Mouse (Mus musculus) hindbrain, embryonic 16.5 days (tissue): Measurements from ENCODE around the gene Cnga2. TPM values are rescaled to one million over a fixed set of nuclear protein-coding genes. Genes with fewer than 3 reads are reported as not detected.
"Not testable (repeated sequence)": the region's sequence is repeated elsewhere in the genome, so short reads cannot be mapped to it uniquely, and the experiment has no call there.

Experiments
- ATAC-seq: fragments of 200-750 bp; cut with Nextera tagmentation; 2 replicates; pipeline ENCODE4 v1.8.0; 2017; ENCODE audit warnings: moderate TSS enrichment, moderate library complexity
- H3K27ac ChIP-seq: fragments of 300-500 bp; sonication (generic); 2 replicates; pipeline ENCODE4 v1.5.1; 2014; ENCODE audit warnings: low read depth, mild to moderate bottlenecking, control low read depth, low read length, moderate library complexity
- H3K27me3 ChIP-seq: fragments of 300-500 bp; sonication (generic); replicated peaks from 2 replicates; pipeline ENCODE4 v1.6.1; 2014; ENCODE audit warnings: low read length; ENCODE audit not compliant: control insufficient read depth, insufficient read depth
- H3K36me3 ChIP-seq: fragments of 300-500 bp; sonication (generic); 2 replicates; pipeline ENCODE4 v1.6.1; 2014; ENCODE audit warnings: mild to moderate bottlenecking, low read length, moderate library complexity, mixed read lengths; ENCODE audit not compliant: control insufficient read depth, insufficient read depth
- H3K4me1 ChIP-seq: fragments of 300-500 bp; sonication (generic); 2 replicates; pipeline ENCODE4 v1.6.1; 2014; ENCODE audit warnings: low read depth, low read length; ENCODE audit not compliant: control insufficient read depth, insufficient read depth
- H3K4me2 ChIP-seq: fragments of 300-500 bp; sonication (generic); 2 replicates; pipeline ENCODE4 v1.6.1; 2014; ENCODE audit warnings: mild to moderate bottlenecking, low read length, control low read depth, moderate library complexity
- H3K4me3 ChIP-seq: fragments of 300-500 bp; sonication (generic); 2 replicates; pipeline ENCODE4 v1.5.1; 2014; ENCODE audit warnings: mild to moderate bottlenecking, low read length, control low read depth, moderate library complexity
- H3K9ac ChIP-seq: fragments of 300-500 bp; sonication (generic); 2 replicates; pipeline ENCODE4 v1.6.1; 2014; ENCODE audit warnings: low read depth, mild to moderate bottlenecking, control low read depth, low read length, moderate library complexity
- H3K9me3 ChIP-seq: fragments of 300-500 bp; sonication (generic); 2 replicates; pipeline ENCODE4 v1.6.1; 2014; ENCODE audit warnings: mild to moderate bottlenecking, low read length, moderate library complexity; ENCODE audit not compliant: control insufficient read depth
- WGBS: fragments of 180-500 bp; shearing (Covaris S2); extraction: QIAGEN DNeasy Blood & Tissue Kit; methylation state at CpG from one replicate; pipeline ENCODE4 v1.1.7; 2014; 5-methylcytosine and 5-hydroxymethylcytosine counted together
- polyA plus RNA-seq: library from polyadenylated mRNA; unstranded; fragments of >200 nt; fragmentation: Nextera tagmentation; extraction: Ambion mirVana; gene quantifications from 2 replicates; pipeline ENCODE4 v1.2.1, GENCODE M21; 2015

Cnga2 gene
- polyA plus RNA-seq, 1 experiment from 2014 or later = 0.19 TPM

DNA sequence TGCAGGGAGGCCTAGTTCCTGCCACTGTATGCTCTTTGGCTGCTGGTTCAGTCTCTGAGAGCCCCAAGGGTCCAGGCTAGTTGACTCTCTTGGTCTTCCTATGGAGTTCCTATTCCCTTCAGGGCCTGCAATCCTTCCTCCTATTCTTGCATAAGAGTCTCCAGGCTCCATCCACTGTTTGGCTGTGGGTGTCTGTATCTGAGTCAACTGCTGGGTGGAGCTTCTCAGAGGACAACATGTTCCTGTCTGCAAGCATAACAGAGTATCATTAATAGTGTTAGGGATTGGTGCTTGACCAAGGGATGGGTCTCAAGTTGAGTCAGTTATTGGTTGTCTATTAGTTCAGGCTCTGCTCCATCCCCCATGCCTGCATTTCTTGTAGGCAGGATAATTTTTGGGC lies 14.0 kb upstream of the Cnga2 start:
- not testable (repeated sequence) for H3K9me3 ChIP-seq, H3K4me2 ChIP-seq, H3K4me1 ChIP-seq, H3K36me3 ChIP-seq, H3K9ac ChIP-seq, H3K4me3 ChIP-seq, H3K27ac ChIP-seq, ATAC-seq, H3K27me3 ChIP-seq

- Histone ChIP-seq H3K36me3 (no peaks in the 10 kb centered on the region), H3K27me3 (no peaks in the 10 kb centered on the region), H3K9me3 (no peaks in the 10 kb centered on the region), H3K4me3 (no peak overlapping the region), H3K4me2 (no peak overlapping the region), H3K9ac (no peak overlapping the region), H3K4me1 (no peaks in the 10 kb centered on the region), H3K27ac (no peak overlapping the region)
- 83% methylated on average over 3 of the region's 3 CpGs for WGBS
- ATAC-seq = no peak
Measured at GRCm38 (mm10) chrX:71980443-71980842, 11.2 kb upstream of the Cnga2 start.

DNA sequence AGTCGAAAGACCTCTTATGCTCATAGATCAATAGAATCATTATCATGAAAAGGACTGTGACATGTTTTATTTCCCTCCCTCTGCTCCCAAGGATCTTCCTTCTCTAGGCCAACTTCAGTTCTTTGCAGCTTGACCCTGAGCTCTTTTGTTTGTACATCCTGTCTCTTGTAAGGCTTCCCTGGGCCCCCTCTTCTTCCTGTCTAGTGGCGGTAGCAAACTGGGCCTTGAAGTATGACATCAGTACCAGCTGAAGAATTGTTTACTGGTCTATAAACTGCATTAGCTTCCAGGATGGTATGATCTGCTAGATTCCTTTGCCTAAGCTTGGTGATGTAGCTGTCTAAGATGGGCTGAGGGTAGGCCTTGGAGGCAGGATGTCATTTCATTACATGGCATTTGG lies 10.3 kb upstream of the Cnga2 start:
- H3K9ac ChIP-seq = no peak overlapping the region
- WGBS = 61% methylated on average over 2 of the region's 2 CpGs
- ATAC-seq = no peak

DNA sequence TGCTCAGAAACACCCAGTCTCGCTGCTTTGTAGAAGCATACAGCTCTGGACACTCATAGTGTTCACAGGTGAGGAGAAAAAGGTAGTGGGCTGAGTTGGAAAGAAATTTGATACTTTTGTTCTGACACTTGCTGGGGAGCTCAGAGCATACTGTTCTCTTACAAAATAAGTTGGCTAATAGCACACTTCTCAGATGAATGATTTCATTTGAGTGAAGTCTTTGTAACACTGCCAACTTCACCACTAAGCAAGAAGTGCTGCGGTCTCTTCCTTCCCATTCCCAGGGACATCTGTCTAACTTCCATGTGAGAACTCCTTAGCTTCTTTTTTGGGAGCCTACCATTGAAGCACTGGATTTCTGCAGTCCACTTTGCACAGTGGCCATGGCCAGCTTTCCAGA lies 8.4 kb upstream of the Cnga2 start:
- WGBS = 68% methylated on average over 2 of the region's 2 CpGs
- no peak overlapping the region for H3K4me2 ChIP-seq
- no peak overlapping the region for H3K4me3 ChIP-seq
- H3K9me3 ChIP-seq = no peaks in the 10 kb centered on the region
- no peaks in the 10 kb centered on the region for H3K36me3 ChIP-seq
- H3K4me1 ChIP-seq = no peaks in the 10 kb centered on the region
- no peaks in the 10 kb centered on the region for H3K27me3 ChIP-seq
- ATAC-seq = no peak
- H3K9ac ChIP-seq = no peak overlapping the region
- no peak overlapping the region for H3K27ac ChIP-seq

More for the DNA sequence above, 10.3 kb upstream of the Cnga2 start:
- Histone ChIP-seq H3K4me2 (no peak overlapping the region), H3K27ac (no peak overlapping the region), H3K9me3 (no peaks in the 10 kb centered on the region), H3K4me3 (no peak overlapping the region), H3K4me1 (no peaks in the 10 kb centered on the region), H3K27me3 (no peaks in the 10 kb centered on the region), H3K36me3 (no peaks in the 10 kb centered on the region)

- Histone ChIP-seq H3K4me2 (no peak overlapping the region), H3K27ac (no peak overlapping the region), H3K9me3 (no peaks in the 10 kb centered on the region), H3K27me3 (no peaks in the 10 kb centered on the region), H3K4me1 (no peaks in the 10 kb centered on the region), H3K9ac (no peak overlapping the region), H3K4me3 (no peak overlapping the region), H3K36me3 (no peaks in the 10 kb centered on the region)
- ATAC-seq = no peak
- WGBS = 86% methylated on average over 1 of the region's 1 CpGs
Measured at GRCm38 (mm10) chrX:71983775-71984174, 7.9 kb upstream of the Cnga2 start.

DNA sequence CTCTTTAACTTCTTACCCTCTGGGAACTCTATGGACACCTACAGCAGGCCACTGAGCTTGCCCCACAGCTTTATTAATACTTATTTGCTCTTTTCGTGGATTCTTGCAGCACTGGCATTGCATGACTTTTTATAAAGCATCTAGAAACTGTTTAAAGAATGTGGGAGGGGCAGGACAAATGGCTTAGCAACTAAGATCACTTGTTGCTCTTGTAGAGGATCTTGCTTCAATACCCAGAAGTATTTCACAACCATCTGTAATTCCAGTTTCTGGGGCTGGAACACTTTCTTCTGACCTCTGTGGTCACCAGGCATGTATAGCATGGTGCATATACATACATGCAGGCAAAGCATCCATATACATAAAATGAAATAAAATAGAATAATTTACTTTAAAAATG lies 4.3 kb downstream of the Cnga2 start:
- Histone ChIP-seq H3K4me2 (no peak overlapping the region), H3K4me3 (no peak overlapping the region), H3K9me3 (no peaks in the 10 kb centered on the region), H3K36me3 (no peaks in the 10 kb centered on the region), H3K4me1 (no peaks in the 10 kb centered on the region), H3K27me3 (no peaks in the 10 kb centered on the region), H3K27ac (no peak overlapping the region), H3K9ac (no peak overlapping the region)
- no peak for ATAC-seq
- WGBS = 58% methylated on average over 1 of the region's 1 CpGs

- H3K9ac ChIP-seq = no peak overlapping the region
- H3K9me3 ChIP-seq = no peaks in the 10 kb centered on the region
- no peak overlapping the region for H3K27ac ChIP-seq
- H3K4me3 ChIP-seq = no peak overlapping the region
- no peak for ATAC-seq
- H3K36me3 ChIP-seq = no peaks in the 10 kb centered on the region
- H3K27me3 ChIP-seq = no peaks in the 10 kb centered on the region
- H3K4me1 ChIP-seq = no peaks in the 10 kb centered on the region
- H3K4me2 ChIP-seq = no peak overlapping the region
Measured at GRCm38 (mm10) chrX:72009930-72010329, 18.3 kb downstream of the Cnga2 start.

DNA sequence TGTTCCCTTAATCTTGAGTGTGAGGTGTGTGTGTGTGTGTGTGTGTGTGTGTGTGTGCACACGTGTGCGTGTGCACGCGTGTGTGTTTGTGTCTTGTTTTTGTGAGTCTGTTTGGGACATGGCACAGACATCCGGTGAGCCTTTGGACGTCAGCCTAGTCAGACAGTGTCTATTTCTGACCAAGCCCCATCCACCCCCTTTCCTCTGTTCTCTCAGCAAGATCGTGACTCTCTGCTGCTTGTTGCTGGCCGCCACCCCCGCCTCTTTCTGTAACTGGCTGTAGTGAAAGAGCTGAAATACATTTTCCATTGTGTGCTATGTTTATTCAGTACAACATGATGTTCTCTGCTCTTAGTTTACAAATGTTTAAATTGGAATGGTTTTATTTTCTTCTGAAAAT lies 20.6 kb downstream of the Cnga2 start:
- Histone ChIP-seq H3K4me3 (no peak overlapping the region), H3K27me3 (no peaks in the 10 kb centered on the region), H3K27ac (no peak overlapping the region), H3K9me3 (no peaks in the 10 kb centered on the region), H3K4me2 (no peak overlapping the region), H3K36me3 (no peaks in the 10 kb centered on the region), H3K9ac (no peak overlapping the region), H3K4me1 (no peaks in the 10 kb centered on the region)
- ATAC-seq = no peak
- WGBS = 50% methylated on average over 9 of the region's 9 CpGs

DNA sequence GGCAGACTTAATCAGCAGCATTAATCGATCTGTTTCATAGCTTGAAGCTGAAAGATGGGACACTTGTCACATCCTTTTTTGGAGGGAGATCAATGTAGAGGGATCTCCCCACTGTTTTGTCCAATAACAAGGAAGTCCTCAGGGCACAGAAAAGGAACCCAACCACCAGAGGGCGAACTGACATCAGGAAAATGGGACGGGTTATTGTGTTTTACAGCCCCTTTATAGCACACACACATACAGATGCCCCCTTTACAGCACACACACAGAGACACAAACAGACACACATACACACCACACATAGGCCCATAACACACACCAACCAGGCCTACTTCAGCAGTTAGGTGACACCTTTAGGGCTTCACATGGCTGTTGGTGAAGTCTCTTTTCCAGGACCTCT lies 21.2 kb downstream of the Cnga2 start:
- Histone ChIP-seq H3K9me3 (no peaks in the 10 kb centered on the region), H3K4me3 (no peak overlapping the region), H3K27me3 (no peaks in the 10 kb centered on the region), H3K4me1 (no peaks in the 10 kb centered on the region), H3K27ac (no peak overlapping the region), H3K4me2 (no peak overlapping the region), H3K9ac (no peak overlapping the region), H3K36me3 (no peaks in the 10 kb centered on the region)
- 27% methylated on average over 3 of the region's 3 CpGs for WGBS
- no peak for ATAC-seq

DNA sequence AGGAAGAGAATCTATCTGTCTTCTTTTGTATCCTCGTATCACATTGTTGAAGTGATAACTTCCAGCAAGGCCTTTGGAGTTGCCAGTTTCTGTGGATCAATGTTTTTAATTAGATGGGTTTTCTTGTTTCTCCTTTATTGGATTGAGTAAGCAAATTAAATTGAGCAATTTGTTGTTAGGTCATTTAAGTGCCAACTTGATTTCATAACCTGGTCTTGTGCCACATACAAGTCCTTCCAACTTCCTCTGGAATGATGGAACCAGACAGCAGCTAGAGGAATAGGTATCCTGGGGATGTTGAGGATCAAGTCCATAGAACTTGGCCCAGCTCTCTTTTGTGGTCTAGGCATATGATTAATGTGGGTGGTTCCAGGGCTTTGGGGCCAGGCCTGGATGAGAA lies 30.6 kb downstream of the Cnga2 start:
- Histone ChIP-seq H3K27me3 (no peaks in the 10 kb centered on the region), H3K4me1 (no peaks in the 10 kb centered on the region), H3K9me3 (no peaks in the 10 kb centered on the region), H3K27ac (no peak overlapping the region), H3K4me3 (no peak overlapping the region), H3K36me3 (no peaks in the 10 kb centered on the region), H3K4me2 (no peak overlapping the region), H3K9ac (no peak overlapping the region)
- ATAC-seq = no peak
- 67% methylated on average over 1 of the region's 1 CpGs for WGBS
